Mouse (Mus musculus) splenic B cell, adult 2 months (primary cell): Measurements from ENCODE around the gene Ctnnb1.
"Not testable (repeated sequence)": the region's sequence is repeated elsewhere in the genome, so short reads cannot be mapped to it uniquely, and the experiment has no call there.

Experiments used
- DNase-seq: peaks from one replicate; pipeline ENCODE4 v3.0.0-alpha.2; 2011; ENCODE audit warnings: low read depth, low spot score
- H3K27me3 ChIP-seq: 2 replicates; pipeline ENCODE4 v1.6.1; 2012; ENCODE audit warnings: mild to moderate bottlenecking, low read length, moderate library complexity, mixed read lengths; ENCODE audit not compliant: control insufficient read depth, poor library complexity, insufficient read depth, severe bottlenecking
- H3K36me3 ChIP-seq: 2 replicates; pipeline ENCODE4 v1.6.1; 2012; ENCODE audit warnings: mild to moderate bottlenecking, low read length, moderate library complexity, mixed read lengths; ENCODE audit not compliant: control insufficient read depth, poor library complexity, insufficient read depth, severe bottlenecking

Ctnnb1 gene

GRCm38 (mm10) chr9:120914429-120914828 is 14.6 kb upstream of the Ctnnb1 start:
- no peaks in the 10 kb centered on the region for H3K27me3 ChIP-seq
- DNase-seq, result no peak
- H3K36me3 ChIP-seq, result no peaks in the 10 kb centered on the region

GRCm38 (mm10) chr9:120914877-120915459 is 14.0 kb upstream of the Ctnnb1 start:
- H3K36me3 ChIP-seq, result no peaks in the 10 kb centered on the region
- peak; percentile 71 for DNase-seq
- no peaks in the 10 kb centered on the region for H3K27me3 ChIP-seq

- not testable (repeated sequence) for H3K36me3 ChIP-seq, DNase-seq, H3K27me3 ChIP-seq
Measured at GRCm38 (mm10) chr9:120917619-120918018, 11.4 kb upstream of the Ctnnb1 start.

GRCm38 (mm10) chr9:120918211-120918610 is 10.8 kb upstream of the Ctnnb1 start:
- H3K27me3 ChIP-seq, result no peaks in the 10 kb centered on the region
- DNase-seq, result no peak
- H3K36me3 ChIP-seq, result no peaks in the 10 kb centered on the region

GRCm38 (mm10) chr9:120918642-120919041 is 10.4 kb upstream of the Ctnnb1 start:
- H3K36me3 ChIP-seq, result no peaks in the 10 kb centered on the region
- no peaks in the 10 kb centered on the region for H3K27me3 ChIP-seq
- no peak for DNase-seq

GRCm38 (mm10) chr9:120919130-120919529 is 9.9 kb upstream of the Ctnnb1 start:
- peak; percentile 45 for DNase-seq
- Histone ChIP-seq H3K27me3 (no peaks in the 10 kb centered on the region), H3K36me3 (no peaks in the 10 kb centered on the region)

- DNase-seq, result no peak
- no peaks in the 10 kb centered on the region for H3K27me3 ChIP-seq
- H3K36me3 ChIP-seq, result no peaks in the 10 kb centered on the region
Measured at GRCm38 (mm10) chr9:120926126-120926525, 2.9 kb upstream of the Ctnnb1 start.

GRCm38 (mm10) chr9:120926939-120927606 is 1.9 kb upstream of the Ctnnb1 start:
- H3K36me3 ChIP-seq, result no peaks in the 10 kb centered on the region
- no peaks in the 10 kb centered on the region for H3K27me3 ChIP-seq
- no peak for DNase-seq

- H3K27me3 ChIP-seq, result no peaks in the 10 kb centered on the region
- H3K36me3 ChIP-seq, result no peaks in the 10 kb centered on the region
- no peak for DNase-seq
Measured at GRCm38 (mm10) chr9:120930021-120930420, 1.0 kb downstream of the Ctnnb1 start.

- no peak for DNase-seq
- H3K36me3 ChIP-seq, result no peaks in the 10 kb centered on the region
- no peaks in the 10 kb centered on the region for H3K27me3 ChIP-seq
Measured at GRCm38 (mm10) chr9:120930811-120931210, 1.8 kb downstream of the Ctnnb1 start.

GRCm38 (mm10) chr9:120932371-120932770 is 3.4 kb downstream of the Ctnnb1 start:
- Histone ChIP-seq H3K36me3 (no peaks in the 10 kb centered on the region), H3K27me3 (no peaks in the 10 kb centered on the region)
- DNase-seq, result no peak

- DNase-seq, result peak; percentile 97
- no peaks in the 10 kb centered on the region for H3K27me3 ChIP-seq
- no peaks in the 10 kb centered on the region for H3K36me3 ChIP-seq
Measured at GRCm38 (mm10) chr9:120932797-120933586, 4.0 kb downstream of the Ctnnb1 start.

GRCm38 (mm10) chr9:120933587-120933885 is 4.5 kb downstream of the Ctnnb1 start:
- Histone ChIP-seq H3K36me3 (no peaks in the 10 kb centered on the region), H3K27me3 (no peaks in the 10 kb centered on the region)
- DNase-seq, result no peak

- no peaks in the 10 kb centered on the region for H3K27me3 ChIP-seq
- no peak for DNase-seq
- no peaks in the 10 kb centered on the region for H3K36me3 ChIP-seq
Measured at GRCm38 (mm10) chr9:120933886-120934758, 5.1 kb downstream of the Ctnnb1 start.
